Mouse (Mus musculus): ENCODE measurements around the gene Tmem273. TPM values are rescaled to one million over a fixed set of nuclear protein-coding genes. Genes with fewer than 3 reads are reported as not detected.

The Tmem273 gene
- total RNA-seq, 2 experiments from 2014 or later: 2.0 to 3.3 TPM

- ATAC-seq (replicated peaks; ENCODE audit: low FRiP score, poor library complexity, severe bottlenecking): no peak
Measured at GRCm38 (mm10) chr14:32856681-32857328, 71.0 kb downstream of the Tmem273 start, which contains the start of gene Vstm4. Gene Vstm4, plus strand, starts transcription at chr14:32856756.

- ATAC-seq (replicated peaks; ENCODE audit: low FRiP score, poor library complexity, severe bottlenecking): no peak
Measured at GRCm38 (mm10) chr14:32858361-32858760, 72.6 kb downstream of the Tmem273 start.

- ATAC-seq (replicated peaks; ENCODE audit: low FRiP score, poor library complexity, severe bottlenecking): no peak
Measured at GRCm38 (mm10) chr14:32858941-32859510, 73.3 kb downstream of the Tmem273 start.

GRCm38 (mm10) chr14:32859831-32860569, 74.2 kb downstream of the Tmem273 start:
- no peak for ATAC-seq (replicated peaks; ENCODE audit: low FRiP score, poor library complexity, severe bottlenecking)

- ATAC-seq (replicated peaks; ENCODE audit: low FRiP score, poor library complexity, severe bottlenecking): no peak
Measured at GRCm38 (mm10) chr14:32861149-32861581, 75.4 kb downstream of the Tmem273 start.

GRCm38 (mm10) chr14:32861656-32862055, 75.9 kb downstream of the Tmem273 start:
- no peak for ATAC-seq (replicated peaks; ENCODE audit: low FRiP score, poor library complexity, severe bottlenecking)

- ATAC-seq (replicated peaks; ENCODE audit: low FRiP score, poor library complexity, severe bottlenecking): no peak
Measured at GRCm38 (mm10) chr14:32865331-32865730, 79.6 kb downstream of the Tmem273 start.

Other genes starting within 250 kb of the Tmem273 start
- gene Prrxl1, start 186.6 kb upstream of the Tmem273 start, total RNA-seq (2015; ENCODE audit: low replicate concordance): not detected in 2 replicates
- 0.56 TPM in 1 of 2 replicates, not detected in the other for gene Prrxl1, start 186.6 kb upstream of the Tmem273 start, total RNA-seq (2017; ENCODE audit: low replicate concordance)
- gene 3425401B19Rik, start 100.7 kb upstream of the Tmem273 start, total RNA-seq (2015; ENCODE audit: low replicate concordance): not detected in 2 replicates
- gene 3425401B19Rik, start 100.7 kb upstream of the Tmem273 start, total RNA-seq (2017; ENCODE audit: low replicate concordance): not detected in 2 replicates
- not detected in 2 replicates for gene Fam170b, start 48.0 kb downstream of the Tmem273 start, total RNA-seq (2015; ENCODE audit: low replicate concordance)
- gene Fam170b, start 48.0 kb downstream of the Tmem273 start, total RNA-seq (2017; ENCODE audit: low replicate concordance): not detected in 2 replicates
- gene Vstm4, start 70.8 kb downstream of the Tmem273 start, total RNA-seq (2015; ENCODE audit: low replicate concordance): not detected in 2 replicates
- 0.09 and 0.56 TPM in 2 replicates for gene Vstm4, start 70.8 kb downstream of the Tmem273 start, total RNA-seq (2017; ENCODE audit: low replicate concordance)
- gene Lrrc18, start 205.4 kb downstream of the Tmem273 start, total RNA-seq (2015; ENCODE audit: low replicate concordance): not detected in 2 replicates
- gene Lrrc18, start 205.4 kb downstream of the Tmem273 start, total RNA-seq (2017; ENCODE audit: low replicate concordance): not detected in 2 replicates

Measured in erythroblast, adult 5-6 weeks (primary cell).